Mouse (Mus musculus) CH12F3 (cell line): ENCODE results near the gene Zfp334.

Experiments
- in situ Hi-C: fragments of 300-500 bp; cut with MboI; formaldehyde crosslinking; loops from 2 replicates; pipeline ENCODE4 v1.14.3; 2020; ENCODE audit warnings: low sequenced_read_pairs

Gene Zfp334

GRCm38 (mm10) chr2:165325521-165326303 lies 62.3 kb downstream of the Zfp334 start:
- in situ Hi-C loops: no loop called here
